Mouse (Mus musculus) cerebellum, adult 8-10 months (tissue): ENCODE measurements around the gene Frrs1l.

Source experiments
- DNase-seq: peaks from one replicate; pipeline ENCODE4 v3.0.0; 2022

Gene Frrs1l

GRCm38 (mm10) chr4:56963687-56964086 lies 26.5 kb downstream of the Frrs1l start:
- peak; percentile 46 for DNase-seq

- DNase-seq, result no peak
These were observed 28.8 kb downstream of the Frrs1l start for GRCm38 (mm10) chr4:56961320-56961925.

GRCm38 (mm10) chr4:56957518-56957917 lies 32.7 kb downstream of the Frrs1l start:
- DNase-seq, result no peak

GRCm38 (mm10) chr4:56953235-56953634 lies 37.0 kb downstream of the Frrs1l start:
- no peak for DNase-seq

- no peak for DNase-seq
These were observed 38.5 kb downstream of the Frrs1l start for GRCm38 (mm10) chr4:56951701-56952100.

GRCm38 (mm10) chr4:56949494-56949893 lies 40.7 kb downstream of the Frrs1l start:
- DNase-seq, result no peak

GRCm38 (mm10) chr4:56946641-56947640 lies 43.2 kb downstream of the Frrs1l start, which contains the start of gene Tmem245:
Gene Tmem245 (minus strand): TSS chr4:56947437.
- DNase-seq, result peak; percentile 91

- no peak for DNase-seq
These were observed 44.0 kb downstream of the Frrs1l start for GRCm38 (mm10) chr4:56946180-56946579.

- DNase-seq, result no peak
These were observed 45.9 kb downstream of the Frrs1l start for GRCm38 (mm10) chr4:56944286-56944685.

- DNase-seq, result no peak
These were observed 46.9 kb downstream of the Frrs1l start for GRCm38 (mm10) chr4:56943258-56943657.

GRCm38 (mm10) chr4:56942567-56942966 lies 47.6 kb downstream of the Frrs1l start:
- DNase-seq, result no peak

GRCm38 (mm10) chr4:56941481-56941880 lies 48.7 kb downstream of the Frrs1l start:
- no peak for DNase-seq

GRCm38 (mm10) chr4:56937136-56937535 lies 53.1 kb downstream of the Frrs1l start:
- DNase-seq, result no peak

- no peak for DNase-seq
These were observed 54.9 kb downstream of the Frrs1l start for GRCm38 (mm10) chr4:56935327-56935726.

- DNase-seq, result no peak
These were observed 57.0 kb downstream of the Frrs1l start for GRCm38 (mm10) chr4:56933154-56933553.

GRCm38 (mm10) chr4:56932096-56932495 lies 58.1 kb downstream of the Frrs1l start:
- DNase-seq, result no peak

- no peak for DNase-seq
These were observed 59.9 kb downstream of the Frrs1l start for GRCm38 (mm10) chr4:56930312-56930711.

- no peak for DNase-seq
These were observed 63.2 kb downstream of the Frrs1l start for GRCm38 (mm10) chr4:56926971-56927370.

GRCm38 (mm10) chr4:56922229-56922628 lies 68.0 kb downstream of the Frrs1l start:
- DNase-seq, result no peak

GRCm38 (mm10) chr4:56915732-56916325 lies 74.4 kb downstream of the Frrs1l start:
- no peak for DNase-seq

GRCm38 (mm10) chr4:56914761-56915160 lies 75.4 kb downstream of the Frrs1l start:
- no peak for DNase-seq

- no peak for DNase-seq
These were observed 75.9 kb downstream of the Frrs1l start for GRCm38 (mm10) chr4:56914338-56914737.

GRCm38 (mm10) chr4:56912382-56913001 lies 77.7 kb downstream of the Frrs1l start:
- DNase-seq, result no peak
